21 mouse cellular contexts compared by ENCODE assay signal in the genomic region with DNA sequence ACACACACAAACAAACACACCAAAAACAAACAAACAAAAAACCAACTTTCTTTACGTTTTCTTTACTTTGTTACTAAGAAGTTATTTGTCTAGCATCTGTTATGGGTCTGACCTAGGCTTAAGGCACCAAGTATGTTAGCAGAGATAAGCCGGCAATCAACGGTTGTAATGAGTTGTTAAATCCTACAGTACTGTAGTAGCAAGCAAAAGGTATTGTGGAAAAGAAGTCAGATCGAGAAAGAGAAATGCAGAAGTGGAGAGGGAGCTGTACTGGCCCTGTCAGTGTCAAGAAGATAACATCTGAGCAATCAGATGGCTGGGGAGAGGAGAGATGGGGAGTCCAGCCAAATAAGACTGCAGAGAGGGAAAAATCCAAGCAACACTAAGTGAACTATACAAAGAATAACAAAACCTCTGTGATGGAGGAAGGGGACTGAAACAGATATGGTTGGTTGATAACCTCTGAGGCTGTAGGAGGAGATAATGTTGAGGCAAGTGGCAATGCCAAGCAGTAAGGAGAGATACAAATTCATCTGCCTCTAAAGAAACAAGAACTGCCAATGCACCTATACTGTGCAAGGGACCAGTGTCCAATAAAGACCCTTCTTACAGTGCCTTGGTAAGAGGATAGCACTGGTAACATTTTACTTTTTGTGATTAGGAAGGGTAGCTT. TPM values are rescaled to one million over a fixed set of nuclear protein-coding genes. Genes with fewer than 3 reads are reported as not detected.
DNase-seq lines count a peak whose midpoint lies in the region; ATAC-seq and TF ChIP-seq lines count a peak whose summit lies in the region.
"Had no signal": no experiment of that assay in that cellular context is flagged by ENCODE, and none has a peak within 500 bp of the region (broad histone marks: within the 10 kb centered on the region; RNA-seq: fewer than 3 reads in every experiment).

No protein-coding gene starts in this region.

- WGBS in heart, embryonic 10.5 days, result 45% methylated on average over 4 of the region's 4 CpGs
- WGBS in stomach, embryonic 16.5 days, result 50% methylated on average over 4 of the region's 4 CpGs
- 50% methylated on average over 4 of the region's 4 CpGs for WGBS in stomach, postnatal 0 days
- WGBS in liver, embryonic 11.5 days, result 27% methylated on average over 4 of the region's 4 CpGs
- WGBS in forebrain, postnatal 0 days, result 82% methylated on average over 4 of the region's 4 CpGs

- no peak overlapping the region for H3K4me2 ChIP-seq in stomach, embryonic 16.5 days (ENCODE audit: low read depth, low read length)
- no peak overlapping the region for H3K4me2 ChIP-seq in stomach, postnatal 0 days (replicated peaks; ENCODE audit: low read depth)
- H3K4me2 ChIP-seq in liver, embryonic 11.5 days, result peak overlapping the region; percentile 74
- no peak overlapping the region for H3K4me2 ChIP-seq in forebrain, postnatal 0 days (ENCODE audit: low read depth)
- H3K4me2 ChIP-seq: embryonic facial prominence, embryonic 15.5 days; forebrain, embryonic 13.5 days; heart, embryonic 15.5 days; hindbrain, embryonic 15.5 days; midbrain, embryonic 15.5 days had no signal

- H3K9ac ChIP-seq in stomach, embryonic 16.5 days (ENCODE audit: low read length), result no peak overlapping the region
- no peak overlapping the region for H3K9ac ChIP-seq in stomach, postnatal 0 days (ENCODE audit: low read length)
- peak overlapping the region; percentile 81 for H3K9ac ChIP-seq in liver, embryonic 11.5 days (ENCODE audit: low read depth, low read length)
- H3K9ac ChIP-seq in forebrain, postnatal 0 days, result no peak overlapping the region
- H3K9ac ChIP-seq: embryonic facial prominence, embryonic 15.5 days; forebrain, embryonic 13.5 days; heart, embryonic 15.5 days; hindbrain, embryonic 15.5 days; midbrain, embryonic 15.5 days had no signal

- ATAC-seq in stomach, embryonic 16.5 days (ENCODE audit: insufficient read depth, low FRiP score), result no peak
- no peak for ATAC-seq in stomach, postnatal 0 days (ENCODE audit: low FRiP score, low TSS enrichment)
- peak; percentile 62 for ATAC-seq in liver, embryonic 11.5 days (replicated peaks; ENCODE audit: low FRiP score)
- ATAC-seq in megakaryocyte-erythroid progenitor cell, adult 5-6 weeks (replicated peaks; ENCODE audit: low FRiP score, low TSS enrichment, poor library complexity, severe bottlenecking), result peak; percentile 65
- no peak for ATAC-seq in forebrain, postnatal 0 days
- ATAC-seq: forebrain, embryonic 13.5 days; midbrain, embryonic 15.5 days; Patski had no signal

- no peak for TF ChIP-seq EP300 in stomach, postnatal 0 days (optimal IDR thresholded peaks at IDR 0.05)

- peak overlapping the region; percentile 7; the same call in 1 of the 2 replicates for H3K27ac ChIP-seq in heart, embryonic 10.5 days
- H3K27ac ChIP-seq in stomach, embryonic 16.5 days (ENCODE audit: low read length), result no peak overlapping the region
- no peak overlapping the region for H3K27ac ChIP-seq in stomach, postnatal 0 days (replicated peaks)
- peak overlapping the region; percentile 90 for H3K27ac ChIP-seq in liver, embryonic 11.5 days (ENCODE audit: low read depth, low read length)
- no peak overlapping the region for H3K27ac ChIP-seq in forebrain, postnatal 0 days (ENCODE audit: low read depth, low read length)
- H3K27ac ChIP-seq: embryonic facial prominence, embryonic 15.5 days; forebrain, embryonic 13.5 days; heart, embryonic 15.5 days; hindbrain, embryonic 15.5 days; left cerebral cortex, adult 2 months; limb, embryonic 10.5 days; midbrain, embryonic 15.5 days had no signal

- DNase-seq in heart, embryonic 10.5 days (ENCODE audit: low spot score), result no peak
- no peak for DNase-seq in heart, postnatal 10 days
- no peak for DNase-seq in stomach, postnatal 0 days (ENCODE audit: low spot score)
- peak; percentile 25 for DNase-seq in liver, embryonic 11.5 days (ENCODE audit: low spot score)
- DNase-seq in forebrain, postnatal 0 days, result no peak
- DNase-seq in adrenal gland, adult (ENCODE audit: inconsistent age in 2 of 2, low spot score in 1 of 2), result no peak
- DNase-seq: cerebellum, adult 9-11 months; embryo, embryonic 11 days; gastrocnemius, postnatal 10 days; lung, adult 2 months; right cerebral cortex, adult 18-20 months had no signal

- no peaks in the 10 kb centered on the region for H3K36me3 ChIP-seq in heart, embryonic 10.5 days
- H3K36me3 ChIP-seq in stomach, embryonic 16.5 days (ENCODE audit: control insufficient read depth, insufficient read depth, low read length), result no peaks in the 10 kb centered on the region
- H3K36me3 ChIP-seq in stomach, postnatal 0 days (ENCODE audit: control insufficient read depth, insufficient read depth, low read length), result no peaks in the 10 kb centered on the region
- peaks cover 2% of the 10 kb centered on the region; the same call in 1 of the 2 replicates for H3K36me3 ChIP-seq in liver, embryonic 11.5 days (ENCODE audit: control insufficient read depth, insufficient read depth, low read length)
- H3K36me3 ChIP-seq in forebrain, postnatal 0 days (ENCODE audit: insufficient read depth), result no peaks in the 10 kb centered on the region
- H3K36me3 ChIP-seq: embryonic facial prominence, embryonic 15.5 days; heart, embryonic 15.5 days; hindbrain, embryonic 15.5 days; limb, embryonic 10.5 days; midbrain, embryonic 15.5 days had no signal

- H3K4me3 ChIP-seq in heart, embryonic 10.5 days, result no peak overlapping the region; the same call in 1 of the 2 replicates
- H3K4me3 ChIP-seq in stomach, embryonic 16.5 days (replicated peaks; ENCODE audit: low read length), result 0 out of 2 replicates have a peak overlapping the region, but pooled peaks have one; percentile 10
- no peak overlapping the region for H3K4me3 ChIP-seq in stomach, postnatal 0 days (ENCODE audit: low read depth, low read length)
- peak overlapping the region; percentile 65 for H3K4me3 ChIP-seq in liver, embryonic 11.5 days (ENCODE audit: low read depth, low read length)
- no peak overlapping the region for H3K4me3 ChIP-seq in forebrain, postnatal 0 days (ENCODE audit: low read depth, low read length)
- H3K4me3 ChIP-seq: embryonic facial prominence, embryonic 15.5 days; forebrain, embryonic 13.5 days; heart, embryonic 15.5 days; hindbrain, embryonic 15.5 days; left cerebral cortex, adult 2 months; limb, embryonic 10.5 days; midbrain, embryonic 15.5 days had no signal

- TF ChIP-seq CTCF in stomach, postnatal 0 days (IDR thresholded peaks at IDR 0.05; ENCODE audit: low read depth), result no peak
- TF ChIP-seq CTCF in forebrain, postnatal 0 days (IDR thresholded peaks at IDR 0.05; ENCODE audit: low read depth), result no peak

- H3K9me3 ChIP-seq in heart, embryonic 10.5 days, result no peaks in the 10 kb centered on the region
- no peaks in the 10 kb centered on the region for H3K9me3 ChIP-seq in stomach, embryonic 16.5 days (replicated peaks; ENCODE audit: control insufficient read depth, low read length)
- H3K9me3 ChIP-seq in stomach, postnatal 0 days (ENCODE audit: control insufficient read depth, low read length), result no peaks in the 10 kb centered on the region
- H3K9me3 ChIP-seq in liver, embryonic 11.5 days (ENCODE audit: control insufficient read depth, low read length), result no peaks in the 10 kb centered on the region
- H3K9me3 ChIP-seq in forebrain, postnatal 0 days (ENCODE audit: low read length), result no peaks in the 10 kb centered on the region
- H3K9me3 ChIP-seq: embryonic facial prominence, embryonic 15.5 days; forebrain, embryonic 13.5 days; heart, embryonic 15.5 days; hindbrain, embryonic 15.5 days; limb, embryonic 10.5 days; midbrain, embryonic 15.5 days had no signal

- no peaks in the 10 kb centered on the region for H3K27me3 ChIP-seq in heart, embryonic 10.5 days (ENCODE audit: insufficient read depth, poor library complexity, severe bottlenecking)
- H3K27me3 ChIP-seq in stomach, embryonic 16.5 days (ENCODE audit: control insufficient read depth, insufficient read depth, low read length), result no peaks in the 10 kb centered on the region
- no peaks in the 10 kb centered on the region for H3K27me3 ChIP-seq in stomach, postnatal 0 days (ENCODE audit: control insufficient read depth, insufficient read depth, low read length)
- no peaks in the 10 kb centered on the region for H3K27me3 ChIP-seq in liver, embryonic 11.5 days (replicated peaks; ENCODE audit: control insufficient read depth, insufficient read depth, low read length)
- H3K27me3 ChIP-seq in forebrain, postnatal 0 days (ENCODE audit: insufficient read depth, low read length), result no peaks in the 10 kb centered on the region
- H3K27me3 ChIP-seq: embryonic facial prominence, embryonic 15.5 days; forebrain, embryonic 13.5 days; heart, embryonic 15.5 days; hindbrain, embryonic 15.5 days; midbrain, embryonic 15.5 days had no signal

- H3K4me1 ChIP-seq in heart, embryonic 10.5 days, result peaks cover 5% of the 10 kb centered on the region; the same call in 1 of the 2 replicates
- H3K4me1 ChIP-seq in stomach, embryonic 16.5 days (ENCODE audit: control insufficient read depth, insufficient read depth, low read length), result peaks cover 6% of the 10 kb centered on the region; the same call in 1 of the 2 replicates
- H3K4me1 ChIP-seq in stomach, postnatal 0 days (replicated peaks; ENCODE audit: control insufficient read depth, insufficient read depth), result no peaks in the 10 kb centered on the region
- peaks cover 7% of the 10 kb centered on the region; the same call in 1 of the 2 replicates for H3K4me1 ChIP-seq in liver, embryonic 11.5 days (replicated peaks; ENCODE audit: control insufficient read depth, insufficient read depth, low read length)
- no peaks in the 10 kb centered on the region for H3K4me1 ChIP-seq in forebrain, postnatal 0 days (ENCODE audit: insufficient read depth)
- H3K4me1 ChIP-seq: embryonic facial prominence, embryonic 15.5 days; forebrain, embryonic 13.5 days; hindbrain, embryonic 15.5 days; limb, embryonic 10.5 days; midbrain, embryonic 15.5 days had no signal

- intact Hi-C loops in heart, postnatal 10 days (cut with DNase I), result no loop called here

RNA-seq across cellular contexts. Expression of a gene that starts 14.3 kb away (rescaled TPM):
- polyA plus RNA-seq in heart, embryonic 10.5 days (2016; fragmentation: Nextera tagmentation; extraction: Ambion mirVana), result 2.3 and 2.9 TPM in 2 replicates
- 1 to 10 TPM; 2.1 to 2.3 TPM for total RNA-seq in heart, postnatal 10 days (2021)
- polyA plus RNA-seq in stomach, embryonic 16.5 days (2015; fragmentation: Nextera tagmentation; extraction: Ambion mirVana), result 5.7 and 6.7 TPM in 2 replicates
- polyA plus RNA-seq in stomach, postnatal 0 days (2015; fragmentation: Nextera tagmentation; extraction: Ambion mirVana), result 0.57 and 1.1 TPM in 2 replicates
- 100 and 104 TPM in 2 replicates for polyA plus RNA-seq in liver, embryonic 11.5 days (2014; fragmentation: Nextera tagmentation; extraction: Ambion mirVana)
- total RNA-seq in megakaryocyte-erythroid progenitor cell, adult 5-6 weeks (2014; fragmentation: Nextera tagmentation), result 132 and 174 TPM in 2 replicates
- 89.5 and 143 TPM in 2 replicates for total RNA-seq in megakaryocyte-erythroid progenitor cell, adult 5-6 weeks (2017)
- total RNA-seq in forebrain, postnatal 0 days (2014; rRNA removed), result not detected in 2 replicates
- polyA plus RNA-seq in forebrain, postnatal 0 days (2015; fragmentation: Nextera tagmentation; extraction: Ambion mirVana), result 0.08 and 0.38 TPM in 2 replicates

Comparison
In these comparisons a context has a peak if more than half of its experiments do, and no peak if none do; other contexts are left out.
1. H3K4me3 ChIP-seq: peak in stomach, embryonic 16.5 days (single experiment) and liver, embryonic 11.5 days (single experiment); none in heart, embryonic 10.5 days (single experiment), stomach, postnatal 0 days (single experiment) and forebrain, postnatal 0 days (single experiment).
2. H3K27ac ChIP-seq: peak in heart, embryonic 10.5 days (single experiment) and liver, embryonic 11.5 days (single experiment); none in stomach, embryonic 16.5 days (single experiment), stomach, postnatal 0 days (single experiment) and forebrain, postnatal 0 days (single experiment).
3. ATAC-seq: peak in liver, embryonic 11.5 days (single experiment) and megakaryocyte-erythroid progenitor cell, adult 5-6 weeks (single experiment); none in stomach, embryonic 16.5 days (single experiment), stomach, postnatal 0 days (single experiment) and forebrain, postnatal 0 days (single experiment).
4. RNA of a gene that starts 14.3 kb away (polyA plus RNA-seq): 100 to 104 TPM in liver, embryonic 11.5 days; 5.7 to 6.7 TPM in stomach, embryonic 16.5 days, 2.3 to 2.9 TPM in heart, embryonic 10.5 days, 0.57 to 1.1 TPM in stomach, postnatal 0 days and 0.08 to 0.38 TPM in forebrain, postnatal 0 days; every median in the first group is over 10 times any median in the second.